Mouse (Mus musculus): ENCODE measurements around the gene Diaph2.

- no peak for TF ChIP-seq EP300 (IDR thresholded peaks at IDR 0.05; ENCODE audit: low read depth)
- no peak for TF ChIP-seq CTCF (IDR thresholded peaks at IDR 0.05; ENCODE audit: low read depth)
Measured at GRCm38 (mm10) chrX:130187891-130188290, 438.3 kb downstream of the Diaph2 start.

All from heart, postnatal 0 days (tissue).